23 mouse cellular contexts compared by ENCODE assay signal in the genomic region with DNA sequence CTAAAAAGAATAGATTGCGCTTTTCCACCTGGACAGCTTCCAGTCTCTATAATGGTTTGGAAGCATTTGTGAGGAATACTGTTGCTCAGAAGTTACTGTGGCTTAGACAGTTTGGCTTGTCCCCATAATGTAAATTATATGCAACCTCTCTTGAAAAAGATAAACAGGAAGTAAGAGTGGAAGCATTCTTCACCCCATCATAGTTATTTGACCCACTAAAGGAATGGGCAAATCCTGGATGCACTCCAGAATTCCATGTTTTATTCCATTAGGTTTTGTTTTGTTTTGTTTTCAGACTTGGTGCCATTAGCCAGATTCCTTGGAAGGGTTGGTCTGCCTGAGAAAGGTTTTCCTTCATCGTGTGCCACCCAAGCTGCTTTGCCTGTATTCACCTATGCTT.
"Had no signal": no experiment of that assay in that cellular context is flagged by ENCODE, and none has a peak within 500 bp of the region (broad histone marks: within the 10 kb centered on the region; RNA-seq: fewer than 3 reads in every experiment).

No protein-coding gene starts in this region.

- DNase-seq: gastrocnemius, postnatal 14 days; gastrocnemius, postnatal 36 days; heart, adult 2 months; heart, postnatal 14 days; heart, postnatal 36 days; kidney, adult 11 months; kidney, adult 2 months; kidney, adult 9 months; kidney, postnatal 14 days; kidney, postnatal 36 days; layer of hippocampus, adult 9-11 months; layer of hippocampus, postnatal 36 days; left cerebral cortex, postnatal 4 days had no signal

- ATAC-seq: hindbrain, postnatal 0 days; intestine, embryonic 16.5 days had no signal

- H3K4me2 ChIP-seq: heart, embryonic 11.5 days; heart, embryonic 13.5 days; heart, embryonic 15.5 days; hindbrain, embryonic 13.5 days; hindbrain, embryonic 15.5 days; kidney, embryonic 15.5 days; limb, embryonic 12.5 days had no signal

- H3K36me3 ChIP-seq: heart, embryonic 13.5 days; heart, embryonic 15.5 days; hindbrain, embryonic 13.5 days; hindbrain, embryonic 15.5 days; kidney, embryonic 15.5 days; limb, embryonic 12.5 days had no signal

- H3K27ac ChIP-seq: heart, adult 2 months; heart, embryonic 13.5 days; heart, embryonic 15.5 days; hindbrain, embryonic 13.5 days; hindbrain, embryonic 15.5 days; hindbrain, postnatal 0 days; kidney, embryonic 15.5 days; kidney, postnatal 0 days; limb, embryonic 12.5 days had no signal

- H3K9me3 ChIP-seq: heart, embryonic 13.5 days; heart, embryonic 15.5 days; hindbrain, embryonic 13.5 days; hindbrain, embryonic 15.5 days; kidney, embryonic 15.5 days; limb, embryonic 12.5 days had no signal

- H3K4me1 ChIP-seq: hindbrain, embryonic 15.5 days had no signal

- H3K9ac ChIP-seq: heart, embryonic 13.5 days; heart, embryonic 15.5 days; hindbrain, embryonic 13.5 days; hindbrain, embryonic 15.5 days; kidney, embryonic 15.5 days; limb, embryonic 12.5 days had no signal

- H3K27me3 ChIP-seq: heart, embryonic 15.5 days; hindbrain, embryonic 13.5 days; hindbrain, embryonic 15.5 days had no signal

- H3K4me3 ChIP-seq: heart, adult 2 months; heart, embryonic 13.5 days; heart, embryonic 15.5 days; hindbrain, embryonic 13.5 days; hindbrain, embryonic 15.5 days; kidney, embryonic 15.5 days; limb, embryonic 12.5 days had no signal
